Mouse (Mus musculus): Measurements from ENCODE around the gene Acot12. TPM values are rescaled to one million over a fixed set of nuclear protein-coding genes. Genes with fewer than 3 reads are reported as not detected.

Acot12 gene
- total RNA-seq (2021), result 1 to 10 TPM in 1 of 2 experiments, under 1 TPM in 1; 0.93 to 3.5 TPM
- long read RNA-seq, experiment 1, partial matches to known transcripts, result 0 of 1 reads
- long read RNA-seq, experiment 1, other reads (novel, unspliced or antisense), result 0 of 1 reads
- long read RNA-seq, experiment 2, partial matches to known transcripts, result 0 of 1 reads
- long read RNA-seq, experiment 2, other reads (novel, unspliced or antisense), result 0 of 1 reads

DNA sequence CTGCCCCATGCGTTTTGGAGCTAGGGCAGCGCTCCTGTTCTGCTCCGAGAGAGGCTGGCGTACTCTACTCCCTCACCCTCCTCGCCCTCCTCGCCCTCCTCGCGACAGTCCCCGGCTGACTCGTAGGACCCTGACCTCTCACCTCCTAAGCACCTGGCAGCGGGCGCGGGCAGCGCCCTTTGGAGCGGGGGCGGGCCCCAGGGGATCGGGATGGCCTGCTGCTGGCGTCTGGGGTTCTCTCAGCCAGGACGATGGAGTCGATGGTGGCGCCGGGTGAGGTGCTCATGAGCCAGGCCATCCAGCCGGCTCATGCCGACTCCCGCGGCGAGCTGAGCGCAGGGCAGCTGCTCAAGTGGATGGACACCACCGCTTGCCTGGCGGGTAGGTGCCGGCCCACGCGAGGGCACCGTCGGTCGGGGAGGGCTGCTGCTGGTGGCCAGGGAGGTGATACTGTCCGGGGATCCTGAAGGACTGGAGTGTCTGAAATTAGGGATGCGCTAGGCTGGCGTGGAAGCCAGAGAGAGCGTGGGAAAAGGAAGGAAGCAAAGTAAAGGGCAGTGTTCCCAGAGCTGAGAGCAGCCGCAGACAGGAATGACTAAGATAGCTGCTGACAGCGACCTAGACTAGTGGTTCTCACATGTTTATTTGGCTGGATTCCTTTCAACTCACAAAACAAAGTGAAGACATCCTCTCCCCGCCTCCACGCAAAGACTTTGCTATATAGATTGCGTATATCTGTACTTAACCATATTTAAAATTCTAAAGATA lies at the start of gene Acot12:
Gene Acot12 (plus strand): TSS at position 233 of the 768 bp plus-strand sequence.
- peak; percentile 48 to 50 for DNase-seq (ENCODE audit: low spot score in 2 of 2)

- no peak for DNase-seq (ENCODE audit: low spot score in 2 of 2)
Measured at GRCm38 (mm10) chr13:91693615-91694014, 47.7 kb upstream of the Acot12 start.

DNA sequence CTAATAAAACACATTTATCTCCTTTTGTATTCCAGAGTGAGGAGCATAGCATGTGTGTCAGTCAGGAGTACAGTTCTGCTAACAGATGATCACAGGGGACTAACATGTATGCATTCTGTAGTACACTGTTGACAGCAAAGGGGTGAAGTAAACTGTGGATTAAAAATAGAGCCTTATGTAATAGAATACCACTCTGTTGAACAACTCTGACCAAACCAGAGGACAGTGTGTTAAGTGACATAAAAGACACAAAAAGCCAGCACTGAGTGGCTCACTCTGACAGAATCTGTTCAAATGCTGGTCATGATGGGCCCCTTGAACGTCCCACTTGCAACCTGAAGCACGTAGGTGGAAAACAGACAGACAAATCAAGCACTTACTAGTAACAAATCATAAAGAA lies 45.9 kb upstream of the Acot12 start:
- no peak for DNase-seq (ENCODE audit: low spot score in 2 of 2)

DNA sequence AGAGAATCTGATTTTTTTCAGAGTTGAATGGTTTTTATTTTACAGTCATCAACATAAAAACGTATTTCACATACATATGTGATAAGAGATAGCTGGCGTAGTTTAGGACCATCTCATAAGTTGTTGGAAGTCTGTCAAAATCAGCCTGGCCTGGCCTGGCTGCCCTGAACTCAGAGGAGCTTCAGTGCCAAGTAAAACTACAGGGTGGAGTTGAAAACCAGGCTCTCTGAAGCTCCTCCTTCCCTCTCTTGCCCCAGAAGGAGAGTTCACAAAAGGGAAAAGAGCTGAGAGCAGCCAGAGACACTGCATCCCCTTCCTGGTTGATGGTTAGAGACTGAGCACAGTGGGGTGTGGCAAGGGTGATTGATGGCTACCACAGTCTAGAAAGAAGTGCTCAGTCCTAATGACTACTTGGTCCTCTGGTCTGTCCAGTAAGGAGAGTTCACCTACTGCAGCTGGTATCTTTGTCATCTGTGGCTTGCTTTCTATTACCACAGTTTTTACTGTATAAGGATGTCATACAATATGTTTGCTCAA lies 45.1 kb upstream of the Acot12 start:
- no peak for DNase-seq (ENCODE audit: low spot score in 2 of 2)

- no peak for DNase-seq (ENCODE audit: low spot score in 2 of 2)
Measured at GRCm38 (mm10) chr13:91697011-91697410, 44.3 kb upstream of the Acot12 start.

DNA sequence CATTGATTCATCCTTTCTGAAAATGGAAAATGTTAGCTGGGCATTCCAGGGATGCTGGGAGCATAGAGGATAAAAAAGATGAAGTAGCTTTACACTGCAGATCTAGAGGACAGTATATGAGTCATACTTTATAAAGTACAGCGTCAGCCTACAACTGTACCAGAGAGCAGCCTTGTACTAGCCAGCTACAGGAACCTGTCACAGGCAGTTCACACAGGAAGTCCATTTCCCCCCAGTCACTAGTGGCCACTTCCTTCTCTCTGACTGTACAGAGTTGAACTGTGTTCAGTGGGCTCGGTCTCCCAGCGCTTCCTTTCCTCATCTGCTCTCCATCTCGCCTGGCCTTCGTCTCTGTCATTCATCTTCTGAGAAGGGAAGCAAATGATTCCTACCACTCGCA lies 39.0 kb upstream of the Acot12 start:
- DNase-seq (ENCODE audit: low spot score in 2 of 2), result no peak

GRCm38 (mm10) chr13:91719487-91719886 lies 21.8 kb upstream of the Acot12 start:
- DNase-seq (ENCODE audit: low spot score in 2 of 2), result no peak

DNA sequence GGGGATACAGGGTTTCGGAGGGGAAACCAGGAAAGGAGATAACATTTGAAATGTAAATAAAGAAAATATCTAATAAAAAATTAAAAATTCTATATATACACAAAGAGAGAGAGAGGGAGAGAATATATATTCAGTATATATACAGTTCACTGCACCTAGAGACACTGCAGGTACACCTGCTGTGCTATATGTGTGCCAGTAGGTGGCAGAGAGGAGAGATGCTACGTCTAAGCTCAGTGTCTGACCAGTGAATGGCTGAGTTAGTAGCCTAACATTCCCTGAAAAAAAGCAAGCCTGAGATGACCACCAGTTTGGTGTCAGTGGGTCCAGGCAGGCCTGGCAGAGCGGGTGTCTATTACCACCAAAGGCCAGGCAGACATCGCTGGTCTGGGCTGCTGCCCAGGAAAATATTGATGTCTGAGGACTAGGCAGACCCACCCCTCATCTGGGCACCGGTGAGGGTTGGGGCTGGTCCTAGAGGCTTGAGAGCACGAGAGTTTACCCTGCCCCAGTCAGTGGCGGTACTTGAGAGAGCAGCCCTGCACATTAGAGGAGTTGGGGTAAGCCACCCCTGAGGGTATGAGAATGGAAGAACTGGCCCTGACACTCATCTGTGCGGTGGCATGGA lies 18.1 kb upstream of the Acot12 start:
- DNase-seq (ENCODE audit: low spot score in 2 of 2), result no peak

DNA sequence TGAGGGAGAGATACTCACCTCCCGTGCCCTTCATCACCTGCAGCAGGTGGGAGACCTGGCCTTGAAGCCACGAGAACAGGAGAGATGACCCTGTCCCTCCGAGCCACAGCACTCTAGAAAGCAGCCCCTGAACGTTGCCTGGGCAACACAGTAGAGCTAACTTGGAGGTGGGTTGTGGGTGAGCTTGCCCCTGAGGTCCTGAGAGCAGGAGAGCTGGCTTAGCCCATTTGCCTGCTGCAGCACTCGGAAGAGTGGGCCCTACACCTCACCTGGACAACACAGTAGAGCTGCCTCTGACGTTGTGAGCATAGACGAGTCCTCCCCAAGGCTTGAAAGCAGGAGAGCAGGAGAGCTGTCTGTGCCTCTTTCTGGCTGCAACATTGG lies 17.6 kb upstream of the Acot12 start:
- DNase-seq (ENCODE audit: low spot score in 2 of 2), result no peak

- no peak for DNase-seq (ENCODE audit: low spot score in 2 of 2)
Measured at GRCm38 (mm10) chr13:91724211-91724610, 17.1 kb upstream of the Acot12 start.

DNA sequence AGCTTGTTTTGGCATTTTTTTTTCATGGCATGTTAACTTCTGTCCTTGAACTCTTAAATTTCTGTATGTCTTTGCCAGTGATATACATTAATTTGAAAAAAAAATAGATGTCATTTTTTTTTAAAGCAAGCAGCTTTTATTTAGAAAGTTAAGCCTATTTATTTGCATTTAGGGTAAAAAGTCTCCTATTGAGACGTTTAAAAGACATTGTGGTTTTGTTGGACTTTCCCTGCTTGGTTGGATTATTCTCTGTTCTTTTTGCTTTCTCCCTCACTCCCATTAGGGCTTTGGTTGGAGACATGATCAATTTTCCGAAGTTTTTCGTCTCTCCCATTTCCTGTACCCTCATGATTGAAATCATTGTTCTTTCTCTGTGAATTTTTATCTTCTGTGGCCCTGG lies 16.2 kb upstream of the Acot12 start:
- DNase-seq (ENCODE audit: low spot score in 2 of 2), result no peak

DNA sequence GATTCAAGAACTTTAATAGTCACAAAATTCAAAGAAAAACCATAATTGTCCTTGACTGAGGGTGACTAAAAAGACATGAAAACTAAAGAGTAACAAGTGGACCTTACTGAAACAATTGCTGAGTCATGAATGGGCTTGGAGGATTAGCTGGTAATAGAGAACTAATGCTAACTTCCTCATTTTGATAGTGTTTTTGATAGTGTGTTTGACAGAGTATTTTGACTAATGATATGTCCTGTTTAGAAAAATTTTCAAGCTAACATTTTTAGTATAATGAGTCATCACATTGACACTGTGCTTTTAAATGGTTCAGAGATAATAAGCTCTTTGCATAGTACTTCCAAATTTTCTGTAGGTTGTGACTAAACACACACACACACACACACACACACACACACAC lies 13.4 kb upstream of the Acot12 start:
- DNase-seq (ENCODE audit: low spot score in 2 of 2), result no peak

DNA sequence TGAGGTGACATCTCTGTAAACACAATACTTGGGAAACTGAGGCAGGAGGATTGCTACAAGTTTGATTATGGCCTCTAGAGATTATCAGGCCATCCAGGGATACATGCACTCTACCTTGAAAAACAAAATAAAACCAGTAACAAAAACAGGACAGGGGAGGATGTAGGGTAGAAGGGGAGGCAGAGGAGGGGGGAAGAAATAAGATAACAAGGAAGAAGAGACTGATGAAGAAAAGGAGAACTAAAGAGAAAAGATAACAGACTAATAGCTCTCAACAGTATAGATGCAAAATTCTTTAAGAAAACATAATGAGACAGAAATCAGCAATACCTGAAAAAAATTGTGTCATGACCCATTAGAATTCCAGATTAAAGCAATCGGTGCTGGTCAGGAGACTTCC lies 4.1 kb upstream of the Acot12 start:
- no peak for DNase-seq (ENCODE audit: low spot score in 2 of 2)

DNA sequence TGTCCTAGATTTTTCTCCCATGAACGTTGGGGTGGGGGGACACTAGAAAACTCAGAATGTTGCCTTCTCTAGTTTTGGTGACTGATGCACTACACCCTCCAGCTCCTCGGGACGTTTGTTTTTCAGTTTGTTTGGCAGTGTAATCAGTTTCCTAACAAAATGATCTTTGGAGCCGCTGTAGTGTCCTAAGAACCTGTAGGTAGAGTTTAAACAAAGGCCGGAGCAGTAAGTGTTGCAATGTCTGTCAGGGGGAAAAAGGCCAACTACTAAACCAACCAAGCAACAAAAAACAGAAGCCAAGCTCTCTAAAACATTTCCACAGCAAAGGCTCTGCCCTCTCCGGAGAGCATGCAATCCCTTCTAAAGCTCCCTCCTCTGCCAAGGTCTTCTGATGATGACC lies 461 bp upstream of the Acot12 start:
- no peak for DNase-seq (ENCODE audit: low spot score in 2 of 2)

GRCm38 (mm10) chr13:91743180-91743579 lies 1.9 kb downstream of the Acot12 start:
- peak in 1 of 2 experiments; percentile 8 for DNase-seq (ENCODE audit: low spot score in 2 of 2)

DNA sequence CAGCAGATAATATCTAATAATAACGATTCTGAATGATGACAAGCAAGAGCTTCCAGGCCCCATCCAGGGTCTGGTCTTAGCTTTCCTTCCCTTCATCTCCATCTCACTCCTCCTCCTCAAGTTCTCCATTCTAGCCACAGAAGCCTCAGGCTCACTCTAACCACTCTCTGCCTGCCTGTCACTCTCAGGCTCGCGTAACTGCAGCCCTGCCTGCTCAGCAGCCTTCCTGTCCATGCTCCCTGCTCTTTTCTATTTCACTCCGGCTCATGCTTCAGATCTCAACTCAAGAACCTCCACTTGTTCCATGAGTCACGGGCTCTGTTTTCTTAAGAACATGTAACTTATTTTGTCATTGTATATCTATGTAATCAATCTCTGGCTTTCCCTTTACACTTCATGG lies 5.2 kb downstream of the Acot12 start:
- no peak for DNase-seq (ENCODE audit: low spot score in 2 of 2)

DNA sequence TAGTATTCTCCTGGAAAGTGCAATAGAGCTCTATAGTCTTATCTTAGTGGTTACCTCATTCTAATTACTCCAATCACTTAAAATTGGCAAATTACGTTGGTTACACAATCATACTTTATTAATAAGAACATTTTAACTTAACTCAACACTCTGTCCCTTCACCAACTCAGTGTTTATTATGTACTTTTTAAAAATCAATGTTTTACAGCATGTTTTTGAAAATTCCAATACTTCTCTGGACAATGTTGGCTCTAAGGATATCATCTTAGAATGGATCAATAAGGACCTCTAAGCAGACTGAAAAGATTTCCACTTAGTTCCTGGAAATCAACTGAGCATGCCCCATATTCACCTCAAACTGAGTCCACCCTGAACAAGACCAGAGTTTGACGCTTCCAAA lies 7.1 kb downstream of the Acot12 start:
- DNase-seq (ENCODE audit: low spot score in 2 of 2), result no peak

DNA sequence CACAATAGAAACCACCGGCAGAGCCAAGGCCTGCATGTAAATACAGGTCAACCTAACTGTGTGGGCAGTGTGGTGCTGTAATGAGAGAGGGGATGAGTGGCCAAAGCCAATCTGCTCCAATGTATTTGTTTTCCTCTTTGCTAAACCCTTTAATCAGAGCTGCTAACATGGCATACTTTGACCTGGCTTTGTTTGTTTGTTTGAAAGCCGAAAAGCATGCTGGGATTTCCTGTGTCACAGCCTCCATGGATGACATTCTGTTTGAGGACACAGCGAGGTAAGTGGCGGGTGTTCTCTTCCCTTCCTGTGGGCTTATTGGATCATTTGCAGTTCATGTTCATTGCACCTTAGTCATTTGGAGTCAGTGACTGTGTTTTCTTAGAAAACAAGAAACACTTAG lies 8.7 kb downstream of the Acot12 start:
- DNase-seq (ENCODE audit: low spot score in 2 of 2), result no peak

- DNase-seq (ENCODE audit: low spot score in 2 of 2), result no peak
Measured at GRCm38 (mm10) chr13:91753724-91754123, 12.4 kb downstream of the Acot12 start.

GRCm38 (mm10) chr13:91754762-91755161 lies 13.4 kb downstream of the Acot12 start:
- no peak for DNase-seq (ENCODE audit: low spot score in 2 of 2)

DNA sequence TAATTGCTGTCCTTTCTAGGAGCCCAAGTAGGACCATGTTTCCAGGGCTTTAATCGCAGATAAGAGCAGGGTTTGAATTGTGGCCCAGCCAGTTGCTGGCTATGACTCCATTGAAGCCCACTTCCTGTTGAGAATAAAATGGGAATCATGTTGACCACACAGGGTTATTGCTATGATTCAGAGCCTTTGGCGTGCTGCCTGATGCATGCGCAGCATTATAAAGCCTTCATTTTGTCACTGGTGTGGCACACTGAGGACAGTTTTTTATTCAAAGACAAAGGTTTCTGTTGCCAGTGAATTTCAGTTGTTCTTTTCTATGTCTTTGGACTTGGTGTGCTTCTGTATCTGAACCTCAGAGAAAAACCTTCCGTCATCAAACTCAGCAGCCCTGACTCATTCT lies 14.9 kb downstream of the Acot12 start:
- DNase-seq (ENCODE audit: low spot score in 2 of 2), result peak in 1 of 2 experiments; percentile 37

All from adrenal gland, adult 18-20 months (tissue).